Mouse (Mus musculus) E14TG2a.4 (cell line): ENCODE measurements around the gene St3gal3.

ENCODE experiments used
- CTCF ChIP-seq: conservative IDR thresholded peaks from 2 replicates; pipeline ENCODE4 v1.5.1; 2014; ENCODE audit warnings: low read length
- NANOG ChIP-seq: IDR thresholded peaks from 2 replicates; pipeline ENCODE4 v1.6.1; 2014; ENCODE audit warnings: borderline replicate concordance, low read length, mixed read lengths

DNA sequence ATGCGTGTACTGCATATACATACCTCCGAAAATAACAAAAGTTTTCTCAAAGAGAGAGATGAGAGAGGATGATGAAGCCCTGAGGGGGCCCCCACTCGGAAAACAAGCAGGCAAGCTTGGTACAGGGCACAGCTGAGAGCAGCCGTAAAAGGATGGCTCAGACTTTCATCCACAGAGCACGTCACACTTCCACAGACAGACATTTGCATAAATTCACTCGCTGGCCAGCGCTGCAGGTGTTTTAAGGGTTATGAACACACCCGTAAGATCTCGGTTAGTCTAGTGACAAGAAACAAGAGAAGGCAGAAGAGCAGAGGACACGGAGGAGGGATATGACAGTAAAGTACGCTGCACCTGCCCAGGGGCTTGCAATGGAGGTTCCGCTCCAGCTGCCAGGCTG is 37.7 kb upstream of the St3gal3 start:
- no peak for TF ChIP-seq CTCF
- TF ChIP-seq NANOG: no peak
